Mouse (Mus musculus) gastrocnemius, postnatal 14 days (tissue): ENCODE results near the gene Mt3. TPM values are rescaled to one million over a fixed set of nuclear protein-coding genes. Genes with fewer than 3 reads are reported as not detected.
A peak's percentile ranks its signal among the peaks of the same experiment; 100 is the strongest.
"Not testable (repeated sequence)": the region's sequence is repeated elsewhere in the genome, so short reads cannot be mapped to it uniquely, and the experiment has no call there.

ENCODE experiments used
- DNase-seq: peaks from one replicate; pipeline ENCODE4 v3.0.0; 2021; ENCODE audit warnings: mixed read lengths
- intact Hi-C: fragments of 180-260 bp; cut with DNase I; formaldehyde crosslinking; loops from one replicate; pipeline ENCODE4 v1.15.1; 2025; ENCODE audit warnings: low total_unique reads
- long read RNA-seq, 2 experiments: library from polyadenylated mRNA; stranded (forward); transcript quantifications; one replicate each; pipeline ENCODE4 v2.0.0; 2021
- total RNA-seq, 2 experiments: library from RNA; stranded (reverse); gene quantifications; 2 replicates each; pipeline ENCODE4 v1.2.3; 2021

Mt3 gene
- total RNA-seq: 10 to 100 TPM in 1 of 2 experiments, 1 to 10 TPM in 1; 5.8 to 11.2 TPM
- long read RNA-seq, experiment 1, partial matches to known transcripts: 0 of 2 reads
- long read RNA-seq, experiment 1, other reads (novel, unspliced or antisense): 0 of 2 reads
- long read RNA-seq, experiment 2, transcript Mt3-201 (3 exons, 536 nt): major isoform, 5 of 5 reads
- long read RNA-seq, experiment 2, partial matches to known transcripts: 0 of 5 reads
- long read RNA-seq, experiment 2, other reads (novel, unspliced or antisense): 0 of 5 reads

DNA sequence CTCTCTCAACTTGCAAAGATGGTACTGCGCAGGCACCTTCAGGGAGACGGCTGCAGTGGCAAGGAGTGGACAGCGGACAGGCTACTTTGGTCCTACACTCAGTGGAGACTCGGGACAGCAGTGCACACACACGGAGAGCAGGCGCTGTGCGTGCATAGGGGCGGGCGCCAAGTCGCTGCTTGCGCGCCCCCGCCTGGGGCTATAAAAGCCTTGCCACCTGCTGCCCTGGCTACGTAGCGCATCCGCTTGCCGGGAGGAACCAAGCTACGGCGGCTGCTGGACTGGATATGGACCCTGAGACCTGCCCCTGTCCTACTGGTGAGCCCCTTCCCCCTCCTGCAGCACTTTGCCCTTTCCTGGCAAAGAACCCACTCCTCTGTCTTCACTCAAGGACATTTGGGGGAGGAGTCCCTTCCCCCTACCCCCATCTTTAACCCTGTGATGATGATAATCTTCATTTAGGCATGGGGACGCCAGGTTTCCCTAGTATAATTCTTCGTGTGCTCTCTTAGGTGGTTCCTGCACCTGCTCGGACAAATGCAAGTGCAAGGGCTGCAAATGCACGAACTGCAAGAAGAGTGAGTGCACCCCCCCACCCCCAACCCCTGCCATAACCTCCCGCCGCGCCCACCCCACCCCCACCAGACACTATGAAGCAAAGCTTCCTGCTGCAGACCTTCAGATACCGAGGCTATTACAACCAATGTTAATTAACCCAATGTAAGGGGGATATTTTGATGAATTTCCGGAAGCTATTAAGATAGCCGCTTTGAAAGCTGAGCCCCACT lies at the start of gene Mt3:
TSS of gene Mt3 (plus strand) at position 95 of the 788 bp plus-strand sequence.
- intact Hi-C loops: loop anchor here (5.0 kb wide), 1 partner anchor 45 kb away; no protein-coding TSS in a partner anchor
- DNase-seq: peak; percentile 64

DNA sequence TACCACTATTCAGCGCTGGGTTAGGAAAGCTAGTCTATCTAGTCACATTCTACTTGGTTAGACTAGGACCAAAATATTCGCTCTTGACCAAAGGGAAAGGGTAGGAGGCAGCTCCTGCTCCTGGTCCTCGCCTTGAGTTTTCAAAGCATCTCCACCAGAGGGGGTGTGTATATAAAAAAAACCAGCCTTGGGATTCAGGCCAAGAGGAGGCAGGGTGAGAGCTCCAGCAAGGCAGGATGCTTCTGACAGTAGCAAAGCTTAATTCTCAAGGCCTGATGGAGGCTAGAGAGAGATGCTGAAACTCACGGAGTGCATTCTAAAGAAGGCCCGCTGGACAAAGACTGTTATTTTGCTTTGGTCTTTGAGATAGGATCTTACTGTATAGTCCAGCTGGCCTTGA lies 48.3 kb upstream of the Mt3 start:
- no peak for DNase-seq
- intact Hi-C loops: no loop called here

- intact Hi-C loops: loop anchor here (5.0 kb wide), 2 partner anchors 44 to 94 kb away; partner anchors contain the start of gene Mt3
- DNase-seq: peak; percentile 45
Observed at GRCm38 (mm10) chr8:94107871-94108270, 44.5 kb upstream of the Mt3 start.

DNA sequence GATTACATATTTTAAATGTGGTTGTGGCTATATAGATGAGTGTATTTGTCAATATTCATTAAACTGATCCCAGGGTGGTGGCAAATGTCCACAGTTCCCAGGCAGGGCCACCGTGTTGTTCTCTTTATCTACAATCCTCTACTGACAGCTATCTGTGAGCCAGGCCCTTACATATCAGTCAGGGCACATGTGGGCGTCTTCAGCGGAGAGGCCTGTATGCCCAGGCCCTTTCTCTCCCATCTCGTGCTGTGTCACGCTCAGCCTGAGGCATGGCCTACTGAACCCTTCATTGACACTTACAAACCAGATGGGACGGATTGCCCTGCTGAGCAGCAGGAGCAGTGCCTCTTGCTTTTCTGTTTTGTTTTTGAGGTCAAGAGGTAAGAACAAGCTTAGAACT lies 43.0 kb upstream of the Mt3 start:
- intact Hi-C loops: loop anchor here (5.0 kb wide), 2 partner anchors 43 to 93 kb away; partner anchors contain the start of gene Mt3

GRCm38 (mm10) chr8:94109835-94110234 lies 42.6 kb upstream of the Mt3 start:
- intact Hi-C loops: loop anchor here (5.0 kb wide), 2 partner anchors 42 to 92 kb away; partner anchors contain the start of gene Mt3
- DNase-seq: no peak

More for the DNA sequence above, 43.0 kb upstream of the Mt3 start:
- DNase-seq: no peak

GRCm38 (mm10) chr8:94110526-94111177 lies 41.8 kb upstream of the Mt3 start:
- DNase-seq: no peak
- intact Hi-C loops: no loop called here

- DNase-seq: no peak
- intact Hi-C loops: no loop called here
Observed at GRCm38 (mm10) chr8:94113435-94113834, 39.0 kb upstream of the Mt3 start.

DNA sequence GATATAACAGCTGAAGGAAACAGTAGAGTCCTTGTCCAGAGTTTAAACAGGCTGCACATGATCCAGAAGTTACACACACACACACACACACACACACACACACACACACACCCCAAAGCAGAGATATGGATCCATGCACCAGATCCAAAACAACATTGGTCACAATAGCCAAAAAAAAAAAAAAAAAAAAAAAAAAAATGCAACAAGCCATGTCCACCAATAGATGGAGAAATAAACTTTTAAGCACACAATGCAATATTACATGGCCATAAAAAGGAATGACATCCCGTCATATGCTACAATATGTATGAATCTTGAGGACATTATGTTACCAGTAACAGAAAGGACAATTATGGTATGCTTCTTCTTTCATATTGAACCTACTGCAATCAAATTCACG lies 38.4 kb upstream of the Mt3 start:
- no peak for DNase-seq
- intact Hi-C loops: no loop called here

- intact Hi-C loops: no loop called here
- no peak for DNase-seq
Observed at GRCm38 (mm10) chr8:94118776-94119430, 33.5 kb upstream of the Mt3 start.

- DNase-seq: no peak
- intact Hi-C loops: no loop called here
Observed at GRCm38 (mm10) chr8:94121625-94122024, 30.8 kb upstream of the Mt3 start.

GRCm38 (mm10) chr8:94122711-94123468 lies 29.5 kb upstream of the Mt3 start:
- DNase-seq: no peak
- intact Hi-C loops: no loop called here

DNA sequence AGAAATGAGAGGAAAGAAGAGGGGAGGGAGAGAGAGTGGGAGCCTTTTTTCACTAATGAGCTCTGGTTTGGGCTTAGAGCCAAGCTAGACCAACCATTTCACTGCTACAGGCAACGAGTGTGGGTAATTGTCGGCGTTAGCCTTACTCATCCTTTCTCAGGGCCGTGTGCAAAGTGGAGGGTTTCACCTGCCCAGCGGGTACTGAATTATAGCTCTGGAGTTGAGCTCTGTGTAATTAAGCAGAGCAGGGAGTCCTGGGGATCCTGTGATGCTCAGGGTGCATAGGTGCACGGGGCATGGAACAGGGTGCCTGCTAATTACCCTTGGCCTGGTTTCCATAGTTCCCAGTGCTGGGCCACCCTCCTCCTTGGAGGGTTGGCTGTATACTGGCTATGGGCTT lies 24.7 kb upstream of the Mt3 start:
- intact Hi-C loops: no loop called here
- no peak for DNase-seq

DNA sequence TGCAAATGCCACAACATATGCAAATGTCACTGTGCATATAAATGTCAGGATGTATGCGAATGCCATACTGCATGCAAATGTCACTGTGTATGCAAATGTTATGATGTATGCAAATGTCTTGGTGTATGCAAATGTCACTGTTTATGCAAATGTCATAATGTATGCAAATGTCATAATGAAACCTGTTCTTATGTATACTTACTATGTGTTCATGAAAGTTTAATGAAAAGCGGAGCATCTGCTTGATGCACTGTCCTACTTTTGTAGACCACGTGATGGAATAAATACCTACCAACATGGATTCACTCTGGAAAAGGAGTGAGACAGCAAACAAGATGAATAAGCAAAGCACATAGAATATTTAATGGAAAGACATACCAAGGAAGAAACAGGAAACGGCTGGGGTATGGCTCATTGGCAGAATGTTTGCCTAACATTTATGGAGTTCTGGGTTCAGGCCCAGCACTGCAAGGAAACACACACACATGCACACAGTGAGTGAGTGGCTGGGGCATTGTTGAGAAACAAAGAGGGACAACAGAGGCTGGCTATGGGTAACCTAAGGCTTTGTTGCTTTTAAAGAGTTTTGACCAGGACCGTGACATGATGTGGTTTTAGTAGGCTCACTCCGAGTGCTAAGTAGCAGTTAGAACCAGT lies 23.1 kb upstream of the Mt3 start:
- intact Hi-C loops: no loop called here

GRCm38 (mm10) chr8:94130126-94130525 lies 22.3 kb upstream of the Mt3 start:
- intact Hi-C loops: no loop called here
- no peak for DNase-seq

More for the DNA sequence above, 23.1 kb upstream of the Mt3 start:
- no peak for DNase-seq

DNA sequence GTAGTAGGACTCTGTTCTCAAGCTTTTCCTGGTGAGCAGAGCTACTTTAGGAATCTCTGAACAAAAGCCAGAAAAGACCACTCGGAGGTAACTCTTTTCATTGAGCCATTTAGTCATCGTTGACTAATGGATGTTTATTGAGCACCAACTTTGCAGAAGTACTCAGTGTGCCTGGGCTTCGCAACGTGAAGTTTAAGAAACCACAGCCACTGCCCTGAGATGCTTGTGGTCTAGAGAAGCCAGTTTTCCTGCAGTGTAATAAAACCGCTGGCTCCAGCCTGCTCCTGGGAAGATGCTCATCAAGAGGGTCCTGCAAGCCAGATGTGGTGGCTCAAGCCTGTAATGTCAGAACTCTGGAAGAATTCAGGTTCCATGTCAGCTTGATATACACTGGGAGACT lies 20.3 kb upstream of the Mt3 start:
- DNase-seq: no peak
- intact Hi-C loops: no loop called here

GRCm38 (mm10) chr8:94134601-94135000 lies 17.8 kb upstream of the Mt3 start:
- DNase-seq, intact Hi-C loops: not testable (repeated sequence)

GRCm38 (mm10) chr8:94135556-94135955 lies 16.9 kb upstream of the Mt3 start:
- DNase-seq: no peak
- intact Hi-C loops: no loop called here

- DNase-seq: no peak
- intact Hi-C loops: no loop called here
Observed at GRCm38 (mm10) chr8:94136192-94136591, 16.2 kb upstream of the Mt3 start.

DNA sequence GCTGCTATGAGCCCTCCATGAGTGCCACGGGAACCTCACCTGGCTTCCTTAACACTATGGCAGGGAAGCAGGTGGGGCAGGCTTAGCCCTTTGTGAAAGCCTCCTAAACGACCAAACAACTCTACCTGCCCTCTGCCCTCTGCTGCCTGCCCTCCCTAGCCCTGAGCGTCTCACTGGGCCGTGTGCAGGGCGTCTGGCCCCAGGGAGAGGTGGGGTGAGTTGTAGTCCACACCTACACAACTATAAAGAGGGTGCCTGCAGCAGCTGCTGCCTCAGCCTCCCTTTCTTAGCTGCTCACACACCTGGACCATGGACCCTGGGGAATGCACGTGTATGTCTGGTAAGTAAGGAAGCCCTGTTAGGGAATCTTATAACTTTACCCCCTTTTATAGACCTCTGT lies 15.5 kb upstream of the Mt3 start, which contains the start of gene Mt4:
TSS of gene Mt4 (plus strand) at position 265 of the 400 bp plus-strand sequence.
- DNase-seq: no peak
- intact Hi-C loops: no loop called here
